Mouse (Mus musculus) heart, postnatal 0 days (tissue): ENCODE measurements around the gene Lrch1.

Experiments used
- CTCF ChIP-seq: IDR thresholded peaks from 2 replicates; pipeline ENCODE4 v1.5.1; 2016; ENCODE audit warnings: antibody characterized with exemption, control low read depth, low read depth
- EP300 ChIP-seq: IDR thresholded peaks from 2 replicates; pipeline ENCODE4 v1.6.1; 2016; ENCODE audit warnings: antibody characterized with exemption, low read depth

DNA sequence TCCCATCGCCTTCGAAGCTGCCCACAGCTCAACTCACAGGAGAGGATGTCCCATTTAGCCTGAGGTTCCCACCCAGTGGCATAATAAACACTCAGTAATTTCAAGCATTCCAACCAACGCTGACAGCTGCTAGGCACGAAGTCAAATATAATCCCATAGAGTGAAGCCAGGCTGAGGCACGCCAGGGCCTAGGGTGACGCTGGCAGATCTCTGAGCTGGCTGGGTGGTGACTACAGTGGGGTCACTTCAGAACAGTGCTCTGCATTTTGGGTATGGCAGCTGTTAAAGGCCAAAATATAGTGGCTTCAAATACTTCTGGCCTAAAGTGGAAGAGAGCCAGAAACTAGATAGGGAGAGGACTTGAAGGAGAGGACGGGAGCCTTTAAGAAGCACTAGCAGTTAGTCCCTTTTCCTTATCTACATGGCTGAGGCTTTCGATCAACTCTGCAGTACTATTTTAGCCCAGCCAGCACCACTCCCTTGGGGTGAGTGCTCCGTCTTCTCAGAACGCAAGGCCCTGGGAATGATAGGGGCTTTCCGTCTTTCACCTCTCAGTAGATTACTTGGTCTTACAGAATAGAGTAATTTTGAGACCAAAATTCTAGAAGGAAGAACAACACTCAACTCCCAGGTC is 127.4 kb downstream of the Lrch1 start:
- TF ChIP-seq CTCF (no peak), EP300 (no peak)
